Mouse (Mus musculus) MEL (cell line): ENCODE measurements around the gene Itga11. TPM values are rescaled to one million over a fixed set of nuclear protein-coding genes. Genes with fewer than 3 reads are reported as not detected.
A peak's percentile ranks its signal among the peaks of the same experiment; 100 is the strongest.

Experiments used
- DNase-seq: peaks from one replicate; pipeline ENCODE4 v3.0.0; 2011; ENCODE audit warnings: low read depth, low spot score
- H3K27ac ChIP-seq: 2 replicates; pipeline ENCODE4 v1.5.1; 2012; ENCODE audit warnings: low read depth, mild to moderate bottlenecking, control low read depth, low read length, moderate library complexity; ENCODE audit not compliant: control insufficient read depth
- H3K27me3 ChIP-seq, 2 experiments: fragments of 150-350 bp in 1 of 2; sonication (generic) in 1 of 2; 2 replicates each; pipeline ENCODE4 v1.6.1; 2012; ENCODE audit warnings: low read length in 2 of 2, mild to moderate bottlenecking in 2 of 2, improper control_type of control experiment in 1 of 2, moderate library complexity in 1 of 2; ENCODE audit not compliant: insufficient read depth in 2 of 2, control insufficient read depth in 1 of 2
- H3K36me3 ChIP-seq, 2 experiments: 2 replicates each; pipeline ENCODE4 v1.6.1; 2012 to 2014; ENCODE audit warnings: low read length in 2 of 2, improper control_type of control experiment in 1 of 2, inconsistent platforms in 1 of 2, mild to moderate bottlenecking in 1 of 2; ENCODE audit not compliant: insufficient read depth in 2 of 2, control insufficient read depth in 1 of 2
- H3K4me1 ChIP-seq, 2 experiments: fragments of 150-350 bp in 1 of 2; sonication (generic) in 1 of 2; 2 replicates each; pipeline ENCODE4 v1.6.1; 2012; ENCODE audit warnings: low read length in 2 of 2, improper control_type of control experiment in 1 of 2, mild to moderate bottlenecking in 1 of 2; ENCODE audit not compliant: insufficient read depth in 2 of 2, control insufficient read depth in 1 of 2
- H3K4me3 ChIP-seq, 2 experiments: fragments of 150-350 bp in 1 of 2; sonication (generic) in 1 of 2; 2 replicates each; pipeline ENCODE4 v1.5.1; 2012; ENCODE audit warnings: low read depth in 2 of 2, low read length in 2 of 2, mild to moderate bottlenecking in 2 of 2, moderate library complexity in 2 of 2, control low read depth in 1 of 2, improper control_type of control experiment in 1 of 2; ENCODE audit not compliant: control insufficient read depth in 1 of 2, insufficient read depth in 1 of 2
- H3K79me2 ChIP-seq: 2 replicates; pipeline ENCODE4 v1.6.1; 2012; ENCODE audit warnings: mild to moderate bottlenecking, low read length, moderate library complexity; ENCODE audit not compliant: control insufficient read depth, poor library complexity, insufficient read depth
- H3K9ac ChIP-seq: 2 replicates; pipeline ENCODE4 v1.6.1; 2012; ENCODE audit warnings: low read depth, mild to moderate bottlenecking, control low read depth, low read length, moderate library complexity; ENCODE audit not compliant: control insufficient read depth, poor library complexity, severe bottlenecking
- H3K9me3 ChIP-seq: fragments of 150-350 bp; sonication (generic); replicated peaks from 2 replicates; pipeline ENCODE4 v1.6.1; 2012; ENCODE audit warnings: mild to moderate bottlenecking, low read length, improper control_type of control experiment, moderate library complexity; ENCODE audit not compliant: insufficient read depth
- CHD1 ChIP-seq: IDR thresholded peaks from 2 replicates; pipeline ENCODE4 v1.6.1; 2012; ENCODE audit warnings: low read depth, mild to moderate bottlenecking, inconsistent platforms, low read length, improper control_type of control experiment
- CHD2 ChIP-seq: IDR thresholded peaks from 2 replicates; pipeline ENCODE4 v1.6.1; 2011; ENCODE audit warnings: low read length, improper control_type of control experiment
- CTCF ChIP-seq, 3 experiments: IDR thresholded peaks in 2 of 3; conservative IDR thresholded peaks in 1 of 3; 2 replicates each; pipeline ENCODE4 v1.5.1; 2011 to 2012; ENCODE audit warnings: low read length in 3 of 3, low read depth in 2 of 3, mild to moderate bottlenecking in 2 of 3, improper control_type of control experiment in 1 of 3, inconsistent platforms in 1 of 3, mixed read lengths in 1 of 3, moderate library complexity in 1 of 3; ENCODE audit not compliant: control insufficient read depth in 1 of 3, insufficient read depth in 1 of 3, poor library complexity in 1 of 3, severe bottlenecking in 1 of 3
- E2F4 ChIP-seq: IDR thresholded peaks from 2 replicates; pipeline ENCODE4 v1.6.1; 2011; ENCODE audit warnings: low read depth, low read length, improper control_type of control experiment, borderline replicate concordance
- EP300 ChIP-seq, 2 experiments: IDR thresholded peaks; 2 replicates each; pipeline ENCODE4 v1.6.1; 2011; ENCODE audit warnings: improper control_type of control experiment in 2 of 2, low read length in 2 of 2, low read depth in 1 of 2, mild to moderate bottlenecking in 1 of 2
- GABPA ChIP-seq: IDR thresholded peaks from 2 replicates; pipeline ENCODE4 v1.6.1; 2012; ENCODE audit warnings: low read depth, mild to moderate bottlenecking, inconsistent platforms, low read length, improper control_type of control experiment, moderate library complexity
- HCFC1 ChIP-seq: IDR thresholded peaks from 2 replicates; pipeline ENCODE4 v1.6.1; 2012; ENCODE audit warnings: low read depth, mild to moderate bottlenecking, inconsistent platforms, low read length, improper control_type of control experiment, moderate library complexity
- KAT2A ChIP-seq: conservative IDR thresholded peaks from 2 replicates; pipeline ENCODE4 v1.6.1; 2012; ENCODE audit warnings: low read depth, low read length, improper control_type of control experiment, inconsistent platforms
- MAFK ChIP-seq: IDR thresholded peaks from 2 replicates; pipeline ENCODE4 v1.6.1; 2011; ENCODE audit warnings: low read depth, mild to moderate bottlenecking, low read length, improper control_type of control experiment, borderline replicate concordance
- MAX ChIP-seq: IDR thresholded peaks from 2 replicates; pipeline ENCODE4 v1.6.1; 2011; ENCODE audit warnings: low read length, improper control_type of control experiment
- MAZ ChIP-seq: IDR thresholded peaks from 2 replicates; pipeline ENCODE4 v1.6.1; 2012; ENCODE audit warnings: low read depth, mild to moderate bottlenecking, inconsistent platforms, low read length, improper control_type of control experiment
- MEF2A ChIP-seq: IDR thresholded peaks from 2 replicates; pipeline ENCODE4 v1.6.1; 2014; ENCODE audit warnings: low read depth, mild to moderate bottlenecking, inconsistent platforms, low read length, improper control_type of control experiment; ENCODE audit not compliant: poor library complexity, insufficient replicate concordance, severe bottlenecking; ENCODE audit errors: extremely low read depth
- MXI1 ChIP-seq: IDR thresholded peaks from 2 replicates; pipeline ENCODE4 v1.6.1; 2011; ENCODE audit warnings: mild to moderate bottlenecking, low read depth, low read length, improper control_type of control experiment
- MYC ChIP-seq: IDR thresholded peaks from 2 replicates; pipeline ENCODE4 v1.6.1; 2011; ENCODE audit warnings: low read depth, mild to moderate bottlenecking, low read length, improper control_type of control experiment, moderate library complexity
- NRF1 ChIP-seq: IDR thresholded peaks from 2 replicates; pipeline ENCODE4 v1.6.1; 2014; ENCODE audit warnings: low read depth, mild to moderate bottlenecking, inconsistent platforms, low read length, improper control_type of control experiment, moderate library complexity; ENCODE audit not compliant: poor library complexity, insufficient read depth, severe bottlenecking
- POLR2A ChIP-seq, 2 experiments: IDR thresholded peaks; 2 replicates each; pipeline ENCODE4 v1.6.1; 2011 to 2012; ENCODE audit warnings: low read length in 2 of 2, mild to moderate bottlenecking in 2 of 2, control low read depth in 1 of 2, improper control_type of control experiment in 1 of 2, low read depth in 1 of 2, moderate library complexity in 1 of 2; ENCODE audit not compliant: control insufficient read depth in 1 of 2, insufficient read depth in 1 of 2, poor library complexity in 1 of 2
- RAD21 ChIP-seq: IDR thresholded peaks from 2 replicates; pipeline ENCODE4 v1.6.1; 2011; ENCODE audit warnings: mild to moderate bottlenecking, low read depth, low read length, improper control_type of control experiment
- SIN3A ChIP-seq: IDR thresholded peaks from 2 replicates; pipeline ENCODE4 v1.6.1; 2012; ENCODE audit warnings: low read length, improper control_type of control experiment, inconsistent platforms
- SMC3 ChIP-seq: IDR thresholded peaks from 2 replicates; pipeline ENCODE4 v1.6.1; 2011; ENCODE audit warnings: low read depth, low read length, improper control_type of control experiment
- TCF12 ChIP-seq: IDR thresholded peaks from 2 replicates; pipeline ENCODE4 v1.6.1; 2014; ENCODE audit warnings: low read depth, mild to moderate bottlenecking, inconsistent platforms, low read length, improper control_type of control experiment, moderate library complexity
- USF1 ChIP-seq: IDR thresholded peaks from 2 replicates; pipeline ENCODE4 v1.6.1; 2014; ENCODE audit warnings: low read depth, mild to moderate bottlenecking, inconsistent platforms, low read length, improper control_type of control experiment, moderate library complexity
- USF2 ChIP-seq, 2 experiments: IDR thresholded peaks; 2 replicates each; pipeline ENCODE4 v1.6.1; 2011 to 2012; ENCODE audit warnings: improper control_type of control experiment in 2 of 2, low read length in 2 of 2, borderline replicate concordance in 1 of 2, inconsistent platforms in 1 of 2, low read depth in 1 of 2, mild to moderate bottlenecking in 1 of 2; ENCODE audit not compliant: insufficient read depth in 1 of 2
- ZKSCAN1 ChIP-seq: IDR thresholded peaks from 2 replicates; pipeline ENCODE4 v1.6.1; 2012; ENCODE audit warnings: low read depth, mild to moderate bottlenecking, inconsistent platforms, low read length, improper control_type of control experiment, moderate library complexity
- ZNF384 ChIP-seq: IDR thresholded peaks from 2 replicates; pipeline ENCODE4 v1.6.1; 2012; ENCODE audit warnings: low read depth, mild to moderate bottlenecking, inconsistent platforms, low read length, improper control_type of control experiment
- polyA plus RNA-seq, 2 experiments: library from polyadenylated mRNA; stranded (reverse) in 1 of 2; unstranded in 1 of 2; fragments of >175 nt in 1 of 2; fragments of >200 nt in 1 of 2; gene quantifications; 2 replicates each; pipeline versions ENCODE4 v1.2.1 to v1.2.4; 2012; ENCODE audit warnings: low replicate concordance in 2 of 2, low read depth in 1 of 2; ENCODE audit not compliant: insufficient read length in 2 of 2, insufficient read depth in 1 of 2, missing spikeins in 1 of 2
- total RNA-seq: library from RNA; depleted of rRNA; stranded (reverse); fragments of 300-350 nt; gene quantifications from 2 replicates; pipeline ENCODE4 v1.2.3, GENCODE M21; 2012

Gene Itga11
- total and polyA plus RNA-seq, 3 experiments: not detected

GRCm38 (mm10) chr9:62812216-62813049 lies 134.8 kb downstream of the Itga11 start:
- peaks cover 43% of the 10 kb centered on the region for H3K79me2 ChIP-seq
- peaks cover 0 to 36% of the 10 kb centered on the region in 2 experiments; a peak in 3 of 4 replicates for H3K36me3 ChIP-seq
- no peaks in the 10 kb centered on the region for H3K27me3 ChIP-seq
- H3K27ac ChIP-seq: peak overlapping the region; percentile 84
- no peaks in the 10 kb centered on the region for H3K9me3 ChIP-seq
- H3K4me3 ChIP-seq: peak overlapping the region; percentile 73 to 85
- peak overlapping the region; percentile 81 for H3K9ac ChIP-seq
- peaks cover 20 to 23% of the 10 kb centered on the region in 2 experiments for H3K4me1 ChIP-seq
- DNase-seq: peak; percentile 59
- TF ChIP-seq MXI1: peak; percentile 28; the same call in 1 of the 2 replicates
- no peak for TF ChIP-seq HCFC1
- no peak for TF ChIP-seq USF2 (IDR thresholded peaks at IDR 0.05; ENCODE audit: borderline replicate concordance in 1 of 2, insufficient read depth in 1 of 2, low read depth in 1 of 2, low read length in 2 of 2)
- peak; percentile 78 for TF ChIP-seq ZNF384
- no peak for TF ChIP-seq RAD21
- no peak; a peak in 1 of 4 replicates for TF ChIP-seq POLR2A (IDR thresholded peaks at IDR 0.05; ENCODE audit: control insufficient read depth in 1 of 2, insufficient read depth in 1 of 2, low read depth in 1 of 2, low read length in 2 of 2, poor library complexity in 1 of 2)
- TF ChIP-seq MAX: no peak
- TF ChIP-seq GABPA: no peak
- no peak for TF ChIP-seq SMC3
- no peak for TF ChIP-seq SIN3A
- TF ChIP-seq CHD1: no peak
- peak; percentile 74 for TF ChIP-seq USF1
- TF ChIP-seq KAT2A: no peak
- no peak for TF ChIP-seq E2F4

- peaks cover 21% of the 10 kb centered on the region for H3K79me2 ChIP-seq
- TF ChIP-seq TCF12 (no peak), EP300 (IDR thresholded peaks at IDR 0.05; ENCODE audit: low read depth in 1 of 2, low read length in 2 of 2) (no peak), MYC (no peak), MEF2A (no peak), CTCF (IDR thresholded peaks at IDR 0.05 in 2 of 3, conservative IDR thresholded peaks at IDR 0.05 in 1 of 3; ENCODE audit: control insufficient read depth in 1 of 3, insufficient read depth in 1 of 3, low read depth in 2 of 3, low read length in 3 of 3, poor library complexity in 1 of 3, severe bottlenecking in 1 of 3) (no peak), CHD2 (no peak), ZKSCAN1 (no peak), MAZ (no peak), NRF1 (no peak), KAT2A (no peak), MAFK (no peak), USF1 (no peak)
- H3K9ac ChIP-seq: no peak overlapping the region
- no peaks in the 10 kb centered on the region for H3K27me3 ChIP-seq
- H3K4me1 ChIP-seq: peaks cover 20 to 31% of the 10 kb centered on the region in 2 experiments
- no peak overlapping the region for H3K27ac ChIP-seq
- DNase-seq: no peak
- H3K36me3 ChIP-seq: peaks cover 0 to 27% of the 10 kb centered on the region in 2 experiments; a peak in 2 of 4 replicates
- H3K4me3 ChIP-seq: no peak overlapping the region
- H3K9me3 ChIP-seq: no peaks in the 10 kb centered on the region
Measured at GRCm38 (mm10) chr9:62814751-62815150, 137.1 kb downstream of the Itga11 start.
